Mouse (Mus musculus) hindlimb bud, embryonic 11.5 days (tissue): ENCODE results near the gene Kif23.

Source experiments
- DNase-seq: peaks from one replicate; pipeline ENCODE4 v3.0.0-alpha.2; 2012; ENCODE audit warnings: low read depth, low spot score; ENCODE audit errors: extremely low spot score

Kif23 gene

DNA sequence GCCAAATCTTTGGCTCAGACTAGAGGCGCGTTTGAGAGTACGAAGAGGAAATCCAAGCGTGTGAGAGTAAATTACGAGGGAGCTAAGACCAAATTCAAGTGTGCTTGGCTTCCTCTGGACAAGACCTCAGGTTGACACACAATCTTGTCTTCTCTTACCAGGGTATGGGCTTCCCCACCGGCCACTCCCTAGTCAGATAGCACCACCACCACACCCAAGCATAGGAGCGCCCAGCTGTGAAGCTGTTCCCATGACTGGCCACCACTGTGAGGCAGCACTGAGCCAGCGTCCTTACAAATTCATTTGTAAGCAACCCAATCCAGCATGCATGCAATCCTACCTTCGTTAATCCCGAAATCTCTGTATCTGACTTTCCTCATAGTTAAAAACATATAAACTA is 39.7 kb downstream of the Kif23 start:
- no peak for DNase-seq

GRCm38 (mm10) chr9:61905576-61905975 is 41.0 kb downstream of the Kif23 start:
- no peak for DNase-seq

DNA sequence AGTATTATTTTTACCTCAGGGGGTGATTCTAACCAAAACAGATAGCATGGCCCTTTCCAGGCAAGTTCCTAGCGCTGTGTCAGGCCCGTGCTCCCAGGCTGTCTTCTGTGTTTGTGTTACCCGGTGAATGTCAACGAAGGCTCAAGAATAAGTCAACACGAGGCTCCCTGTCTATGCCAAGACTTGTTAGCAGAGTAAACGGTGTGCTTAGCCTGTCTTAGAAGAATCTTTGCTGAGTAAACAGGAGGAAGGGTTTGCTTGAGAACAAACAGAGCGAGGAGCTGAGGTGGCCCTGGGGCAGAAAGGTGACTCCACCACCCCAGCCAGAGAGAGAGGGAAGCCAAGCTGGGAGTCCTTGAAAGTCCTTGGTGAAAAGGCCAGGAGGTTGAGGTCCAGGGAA is 42.4 kb downstream of the Kif23 start:
- no peak for DNase-seq

DNA sequence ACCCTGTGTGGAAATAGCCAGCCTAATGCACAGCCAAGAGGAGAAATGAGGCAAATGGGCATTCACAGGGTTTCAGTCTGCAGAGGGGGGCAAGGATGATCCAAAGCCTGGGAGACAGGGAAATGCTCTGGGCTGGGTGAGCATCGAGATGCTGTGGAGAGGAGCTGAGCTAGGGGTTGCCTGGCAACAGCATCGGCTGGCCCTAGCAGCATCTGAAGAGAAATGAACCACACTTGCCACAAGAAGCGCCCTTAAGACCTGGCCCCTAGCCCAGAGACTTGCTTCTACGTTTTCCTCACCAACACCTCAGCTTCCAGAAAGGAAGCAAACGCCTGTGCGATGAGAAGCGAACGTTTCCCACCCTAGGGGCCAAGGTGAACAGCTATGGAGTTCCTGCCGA is 44.1 kb downstream of the Kif23 start:
- DNase-seq = no peak

GRCm38 (mm10) chr9:61901574-61901973 is 45.0 kb downstream of the Kif23 start:
- DNase-seq = no peak

DNA sequence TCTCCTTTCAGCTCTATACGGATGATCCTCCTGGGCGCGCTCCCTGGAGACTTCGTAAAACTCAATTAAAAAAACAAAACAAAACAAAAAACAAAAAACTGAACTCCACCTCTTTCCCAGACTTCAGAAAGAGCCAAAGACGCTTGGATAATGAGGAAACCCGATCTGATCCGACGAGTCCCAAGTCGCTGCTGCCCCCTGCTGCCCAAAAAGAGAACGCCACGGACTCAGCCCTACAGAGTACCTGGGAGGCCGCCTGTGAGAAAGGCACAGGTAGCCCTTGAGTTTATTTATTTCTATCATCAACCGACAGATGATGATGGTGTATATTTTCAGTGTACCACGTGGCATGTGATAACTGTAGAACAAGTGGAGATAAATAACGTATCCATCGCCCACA is 46.8 kb downstream of the Kif23 start:
- DNase-seq = no peak

GRCm38 (mm10) chr9:61898401-61898800 is 48.2 kb downstream of the Kif23 start:
- DNase-seq = no peak

DNA sequence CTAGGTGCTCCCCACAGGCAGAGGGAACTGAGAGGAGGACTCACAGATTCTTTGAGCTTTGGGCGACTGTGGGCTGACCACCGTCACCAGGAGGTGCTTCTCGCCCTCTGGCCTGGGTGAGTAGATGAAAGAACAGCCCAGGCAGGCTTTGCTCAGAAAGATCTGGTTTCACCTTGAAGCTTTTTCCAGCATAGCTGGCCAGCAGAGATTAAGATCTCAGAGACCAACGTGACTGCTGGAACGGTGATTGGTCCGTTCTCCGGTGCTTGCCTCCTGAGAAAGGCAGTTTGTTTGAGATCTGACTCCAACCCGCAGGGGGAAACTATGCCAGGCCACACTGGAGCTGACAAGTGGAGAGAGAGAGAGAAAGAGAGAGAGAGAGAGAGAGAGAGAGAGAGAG is 51.6 kb downstream of the Kif23 start:
- DNase-seq = no peak

GRCm38 (mm10) chr9:61889855-61890254 is 56.7 kb downstream of the Kif23 start:
- DNase-seq = no peak

DNA sequence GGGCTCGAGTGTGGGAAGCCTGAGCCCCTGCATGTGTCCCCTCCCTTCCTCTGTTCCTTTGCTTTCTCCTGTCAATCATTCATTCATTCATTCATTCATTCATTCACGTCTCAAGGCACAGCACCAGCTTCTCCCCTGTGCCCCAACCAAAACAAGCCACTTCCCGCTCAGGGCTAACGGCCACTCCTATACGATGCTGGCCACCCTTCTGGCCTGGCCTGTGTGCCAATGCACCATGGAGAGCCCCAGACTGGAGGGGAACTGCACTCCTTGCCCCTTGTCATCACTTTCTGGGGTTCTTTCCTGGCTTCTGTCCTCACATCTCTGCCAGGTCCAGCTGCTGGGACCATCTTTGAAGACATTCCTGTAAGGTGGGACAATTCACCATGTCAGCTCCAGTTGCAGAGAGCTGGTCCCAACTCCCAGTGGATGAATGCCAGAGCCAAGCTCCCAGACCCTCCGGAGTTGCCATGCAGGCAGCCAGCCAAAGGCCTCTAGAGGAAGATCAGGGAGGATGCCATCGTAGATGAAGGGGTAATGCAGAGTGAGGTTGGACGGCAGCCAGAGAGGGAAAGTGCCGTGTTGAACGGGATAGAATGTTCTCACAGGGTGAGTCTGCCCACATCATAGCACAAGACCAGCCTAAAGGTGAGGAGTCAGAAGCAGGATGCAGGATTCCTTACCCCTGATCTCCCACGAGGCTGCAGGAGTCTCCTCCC is 58.8 kb downstream of the Kif23 start:
- no peak for DNase-seq

DNA sequence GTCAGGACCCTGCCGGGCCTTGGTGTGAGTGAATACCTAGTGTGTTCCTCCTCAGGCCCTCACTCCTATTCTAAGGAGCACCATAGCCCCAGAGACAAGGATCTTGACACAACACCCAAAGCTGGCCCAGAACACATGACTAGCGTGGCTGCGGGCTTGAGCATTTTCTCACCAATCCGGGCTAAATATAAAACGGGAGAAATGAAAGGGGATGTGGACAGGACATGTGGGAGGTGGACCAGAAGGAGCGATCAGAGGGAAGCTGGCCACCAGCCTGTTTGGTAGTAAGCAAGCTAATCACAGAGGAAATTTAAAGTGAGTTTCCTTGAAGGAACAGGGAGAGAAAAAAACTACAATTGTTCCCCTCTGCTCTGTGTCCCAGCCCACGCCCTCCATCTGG is 60.6 kb downstream of the Kif23 start:
- no peak for DNase-seq

GRCm38 (mm10) chr9:61884936-61885335 is 61.6 kb downstream of the Kif23 start:
- DNase-seq = no peak

GRCm38 (mm10) chr9:61884375-61884774 is 62.2 kb downstream of the Kif23 start:
- no peak for DNase-seq

DNA sequence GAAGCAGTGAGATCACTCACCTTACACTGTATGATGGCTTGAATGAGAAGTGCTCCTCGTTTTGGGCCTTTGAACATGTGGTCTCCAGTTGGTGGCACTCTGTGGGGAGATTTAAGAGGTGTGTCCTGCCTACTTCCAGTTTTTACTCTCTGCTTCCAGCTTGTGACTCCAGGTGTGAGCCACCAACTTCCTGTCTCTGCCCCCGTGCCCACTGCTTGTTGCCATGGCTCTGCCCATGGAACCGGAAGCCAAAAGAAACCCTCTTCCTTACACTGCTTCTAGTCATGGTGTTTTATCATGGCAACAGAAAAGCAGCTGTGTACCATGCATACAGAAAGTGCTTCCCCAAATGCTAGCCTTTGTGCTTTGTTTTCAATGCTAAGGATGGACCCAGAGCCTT is 64.4 kb downstream of the Kif23 start:
- no peak for DNase-seq

DNA sequence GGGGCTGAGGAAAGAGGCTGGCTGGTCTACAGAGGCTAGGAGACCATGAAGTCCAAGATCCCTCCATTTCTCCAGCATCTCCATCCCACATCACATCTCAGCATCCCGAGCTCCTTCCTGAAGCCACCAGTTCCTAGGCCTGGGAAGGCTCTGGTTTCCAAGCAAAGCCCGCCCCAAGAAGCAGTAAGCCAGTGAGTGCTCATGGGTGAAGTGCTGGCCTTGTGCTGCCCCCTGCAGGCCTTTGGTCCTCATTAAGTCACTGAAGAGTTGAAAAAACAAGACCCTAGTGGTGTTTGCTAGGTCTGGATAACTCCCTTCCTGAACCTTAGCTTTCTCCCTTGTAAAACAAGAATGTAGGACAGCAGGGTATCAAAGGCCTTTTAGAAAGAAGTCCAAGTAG is 67.7 kb downstream of the Kif23 start:
- no peak for DNase-seq

- no peak for DNase-seq
These were observed 69.0 kb downstream of the Kif23 start for GRCm38 (mm10) chr9:61877373-61878112.

- no peak for DNase-seq
These were observed 73.2 kb downstream of the Kif23 start for GRCm38 (mm10) chr9:61873325-61873724.

DNA sequence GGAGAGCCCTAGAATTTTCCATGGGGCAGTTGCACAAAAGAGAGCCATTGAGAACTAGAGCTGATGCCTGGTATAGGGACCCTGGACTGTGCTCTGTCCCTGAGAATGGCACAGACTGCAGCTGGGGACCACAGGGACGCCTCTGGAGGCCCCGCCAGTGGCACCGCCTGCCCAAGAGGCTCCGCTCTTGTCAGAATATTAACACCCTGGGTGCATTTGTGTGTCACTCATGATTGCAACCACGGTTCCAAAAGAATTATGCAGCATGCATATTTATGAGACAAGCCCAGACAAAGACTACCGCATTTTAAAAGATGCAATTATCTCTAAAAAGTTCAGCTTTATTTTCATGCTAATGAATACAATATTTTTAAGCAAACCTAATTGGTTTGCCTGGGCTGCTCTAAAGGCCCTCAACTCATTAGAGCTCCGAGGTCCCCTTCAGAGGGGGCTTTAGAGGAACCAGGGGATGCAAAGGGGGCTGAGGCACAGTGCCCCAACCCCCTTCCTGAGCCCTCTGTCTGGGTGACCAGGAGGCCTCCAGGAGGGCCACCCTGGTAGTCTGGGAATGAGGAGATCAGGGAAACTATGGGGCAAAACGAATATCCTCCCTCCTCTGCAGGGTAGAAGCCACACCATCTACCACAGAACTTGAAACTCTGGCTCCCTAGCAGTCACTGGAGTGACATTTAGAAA is 74.2 kb downstream of the Kif23 start:
- DNase-seq = no peak

DNA sequence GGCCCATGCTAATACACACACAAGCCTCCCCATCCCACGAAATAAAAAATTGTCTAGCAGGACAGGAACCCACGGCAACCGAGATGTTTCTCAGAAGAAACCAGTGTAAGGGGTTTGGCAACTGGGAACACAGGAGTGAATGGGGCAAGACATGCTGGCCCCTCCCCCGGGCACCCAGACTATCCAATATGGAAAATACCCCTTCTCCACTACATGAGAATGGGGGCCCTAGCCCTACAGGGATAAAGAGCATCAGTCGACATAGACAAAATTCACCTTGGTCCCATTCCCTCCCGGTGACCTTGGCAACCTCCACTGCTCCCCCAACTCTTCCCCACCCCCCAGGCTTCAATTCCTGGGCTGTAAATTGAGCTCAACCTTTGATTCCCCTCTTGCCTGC is 74.7 kb downstream of the Kif23 start:
- no peak for DNase-seq

GRCm38 (mm10) chr9:61867659-61868058 is 78.9 kb downstream of the Kif23 start:
- no peak for DNase-seq
